Mouse (Mus musculus) cortical plate, adult 2 months (tissue): ENCODE measurements at regions not wholly inside any gene's neighbourhood (a gene's known extent, or its start where the extent isn't known, plus 50 kb on each side); places are given as distances from the start of the nearest gene placed in this dataset.

Experiments
- CTCF ChIP-seq: fragments of 200-500 bp; IDR thresholded peaks from 2 replicates; pipeline ENCODE4 v1.5.1; 2011; ENCODE audit warnings: mild to moderate bottlenecking, control low read depth, low read length; ENCODE audit not compliant: insufficient read depth; ENCODE audit errors: extremely low read depth
- POLR2A ChIP-seq: fragments of 200-500 bp; IDR thresholded peaks from 2 replicates; pipeline ENCODE4 v1.6.1; 2011; ENCODE audit warnings: mild to moderate bottlenecking, low read length, control low read depth; ENCODE audit not compliant: insufficient read depth; ENCODE audit errors: extremely low read depth

GRCm38 (mm10) chr15:36881576-36881975 lies 126.0 kb downstream of the Zfp706 start:
- no peak for TF ChIP-seq CTCF
- no peak for TF ChIP-seq POLR2A
